Mouse (Mus musculus): ENCODE results near the gene Pglyrp1. TPM values are rescaled to one million over a fixed set of nuclear protein-coding genes. Genes with fewer than 3 reads are reported as not detected.

Pglyrp1 gene
- polyA plus RNA-seq, 1 experiment, result 0.11 TPM

DNA sequence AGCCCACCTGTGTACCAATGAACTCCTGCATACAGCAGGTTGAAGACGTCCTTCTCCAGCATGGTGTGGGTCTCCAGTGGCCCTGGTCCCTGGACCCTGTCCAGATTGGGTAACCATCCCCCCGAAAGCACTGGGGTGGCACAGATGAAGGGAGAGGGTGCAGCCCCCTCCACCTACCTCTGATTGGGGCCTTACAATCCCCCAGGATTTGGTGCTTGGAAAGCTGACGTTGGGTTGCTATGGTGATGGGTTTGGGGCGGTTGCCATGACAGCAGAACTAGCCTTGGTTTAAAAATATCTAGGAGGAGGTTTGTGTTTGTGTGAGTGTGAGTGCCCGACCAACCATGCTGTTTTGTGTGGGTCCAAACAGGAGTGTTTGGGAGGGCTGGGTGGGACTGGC is 51.7 kb downstream of the Pglyrp1 start:
- no peaks in the 10 kb centered on the region for H3K36me3 ChIP-seq (ENCODE audit: control insufficient read depth)
- H3K4me3 ChIP-seq (replicated peaks), result no peak overlapping the region
- TF ChIP-seq TAL1 (IDR thresholded peaks at IDR 0.05; ENCODE audit: low read length) (no peak), GATA1 (IDR thresholded peaks at IDR 0.05; ENCODE audit: low read length) (no peak)
- peaks cover 6% of the 10 kb centered on the region for H3K4me1 ChIP-seq (ENCODE audit: control insufficient read depth)
- peaks cover 3% of the 10 kb centered on the region; the same call in 1 of the 2 replicates for H3K9me3 ChIP-seq (ENCODE audit: control insufficient read depth, low read length)
- peaks cover 57% of the 10 kb centered on the region for H3K27me3 ChIP-seq (ENCODE audit: control insufficient read depth)

DNA sequence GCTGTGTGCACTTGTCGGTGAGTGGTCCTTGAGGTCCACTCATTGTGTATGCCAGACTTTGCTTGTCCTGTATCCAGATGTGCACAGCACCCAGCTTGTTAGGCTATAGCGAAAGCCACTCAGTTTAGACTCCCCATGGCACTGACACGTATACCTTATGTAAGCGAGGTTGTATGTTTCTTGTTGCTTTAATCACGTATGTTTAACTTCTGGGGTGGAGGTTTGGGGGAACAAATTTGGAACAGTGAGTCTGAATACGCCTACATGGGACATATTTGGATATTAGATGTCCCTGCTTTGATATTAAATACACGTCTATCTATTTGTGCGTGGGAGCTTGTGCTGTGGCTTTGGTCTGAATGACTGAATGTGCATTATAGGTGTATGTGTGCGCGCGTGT is 52.1 kb downstream of the Pglyrp1 start:
- no peak for TF ChIP-seq TAL1 (IDR thresholded peaks at IDR 0.05; ENCODE audit: low read length)
- TF ChIP-seq GATA1 (IDR thresholded peaks at IDR 0.05; ENCODE audit: low read length), result no peak
- Histone ChIP-seq H3K9me3 (ENCODE audit: control insufficient read depth, low read length) (peaks cover 3% of the 10 kb centered on the region; the same call in 1 of the 2 replicates), H3K36me3 (ENCODE audit: control insufficient read depth) (no peaks in the 10 kb centered on the region), H3K4me1 (ENCODE audit: control insufficient read depth) (peaks cover 6% of the 10 kb centered on the region), H3K27me3 (ENCODE audit: control insufficient read depth) (peaks cover 61% of the 10 kb centered on the region), H3K4me3 (replicated peaks) (no peak overlapping the region)

DNA sequence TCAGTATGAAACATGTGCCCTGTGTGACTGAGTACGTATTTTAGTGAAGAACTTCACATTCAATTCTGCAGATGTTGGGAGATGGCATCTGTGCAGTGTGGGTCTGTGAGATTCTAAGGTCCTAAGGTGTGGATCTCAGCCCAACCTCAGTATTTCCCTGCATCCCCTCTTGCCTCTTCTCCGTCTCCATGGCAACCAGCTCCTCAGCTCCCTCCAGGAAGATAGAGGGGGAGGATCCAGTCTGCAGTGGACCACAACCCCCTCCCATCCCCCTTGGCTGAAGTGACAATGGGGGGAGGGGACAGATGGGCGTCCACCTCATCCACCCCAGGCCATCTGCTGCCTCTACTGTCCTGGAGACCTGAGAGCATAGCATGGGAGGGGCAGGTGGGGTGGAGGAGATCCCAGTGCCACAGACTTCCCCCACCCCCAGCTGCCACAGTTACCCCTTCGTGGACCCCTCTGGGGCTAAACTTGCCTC is 52.6 kb downstream of the Pglyrp1 start:
- no peak for TF ChIP-seq TAL1 (IDR thresholded peaks at IDR 0.05; ENCODE audit: low read length)
- TF ChIP-seq GATA1 (IDR thresholded peaks at IDR 0.05; ENCODE audit: low read length), result no peak
- Histone ChIP-seq H3K9me3 (ENCODE audit: control insufficient read depth, low read length) (peaks cover 3% of the 10 kb centered on the region; the same call in 1 of the 2 replicates), H3K4me1 (ENCODE audit: control insufficient read depth) (peaks cover 6% of the 10 kb centered on the region), H3K4me3 (replicated peaks) (no peak overlapping the region), H3K27me3 (ENCODE audit: control insufficient read depth) (peaks cover 64% of the 10 kb centered on the region), H3K36me3 (ENCODE audit: control insufficient read depth) (no peaks in the 10 kb centered on the region)

GRCm38 (mm10) chr7:18924321-18924720 is 53.2 kb downstream of the Pglyrp1 start:
- Histone ChIP-seq H3K4me1 (ENCODE audit: control insufficient read depth) (peaks cover 6% of the 10 kb centered on the region), H3K4me3 (replicated peaks) (no peak overlapping the region), H3K9me3 (ENCODE audit: control insufficient read depth, low read length) (peaks cover 3% of the 10 kb centered on the region; the same call in 1 of the 2 replicates), H3K36me3 (ENCODE audit: control insufficient read depth) (no peaks in the 10 kb centered on the region), H3K27me3 (ENCODE audit: control insufficient read depth) (peaks cover 64% of the 10 kb centered on the region)
- no peak for TF ChIP-seq GATA1 (IDR thresholded peaks at IDR 0.05; ENCODE audit: low read length)

DNA sequence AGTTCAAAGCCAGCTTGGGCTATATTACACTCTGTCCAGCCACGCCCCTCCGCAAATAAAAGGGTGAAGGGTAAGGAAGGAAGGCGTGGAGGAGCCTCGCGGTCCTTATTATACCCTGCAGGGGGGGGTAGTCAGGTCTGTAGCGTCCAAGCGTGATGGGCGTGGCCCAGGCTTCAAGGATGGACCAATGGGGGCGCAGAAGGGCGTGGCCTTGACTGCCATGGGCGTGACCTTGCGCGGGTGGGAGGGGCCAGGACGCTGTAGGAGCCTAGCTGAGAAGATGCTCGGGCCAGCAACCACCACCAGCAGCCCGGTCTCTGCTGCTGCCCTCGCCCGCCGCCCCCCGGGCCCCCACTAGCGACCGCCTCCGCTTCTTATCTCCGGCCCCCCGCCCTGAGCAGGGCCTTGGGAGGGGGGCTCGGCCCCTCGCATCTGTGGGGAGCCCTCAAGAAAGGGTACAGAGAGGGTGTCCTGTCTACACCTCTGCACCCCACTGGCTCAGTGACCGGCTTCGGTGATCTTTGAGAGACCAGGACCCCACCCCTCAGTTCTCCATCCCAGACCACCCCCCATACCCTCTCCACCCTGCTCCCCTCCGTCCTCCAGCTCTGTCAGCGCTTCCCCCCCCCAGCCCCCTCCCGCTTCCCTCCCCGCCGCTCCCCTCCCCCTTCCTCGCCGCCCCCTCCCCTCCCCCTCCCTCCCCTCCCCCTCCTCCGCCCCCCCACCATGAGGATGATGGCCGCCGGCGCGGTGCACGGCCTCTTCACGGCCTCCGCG is 54.2 kb downstream of the Pglyrp1 start, which contains the start of gene Nova2:
TSS of gene Nova2 (plus strand) at position 727 of the 777 bp plus-strand sequence.
- H3K4me3 ChIP-seq (replicated peaks), result no peak within 1 kb of the TSS
- peaks cover 64% of the 10 kb centered on the region for H3K27me3 ChIP-seq (ENCODE audit: control insufficient read depth)
- TF ChIP-seq TAL1 (IDR thresholded peaks at IDR 0.05; ENCODE audit: low read length), result no peak
- no peak for TF ChIP-seq GATA1 (IDR thresholded peaks at IDR 0.05; ENCODE audit: low read length)
- H3K4me1 ChIP-seq (ENCODE audit: control insufficient read depth), result peaks cover 6% of the 10 kb centered on the region
- H3K36me3 ChIP-seq (ENCODE audit: control insufficient read depth), result no peaks in the 10 kb centered on the region
- peaks cover 3% of the 10 kb centered on the region; the same call in 1 of the 2 replicates for H3K9me3 ChIP-seq (ENCODE audit: control insufficient read depth, low read length)

GRCm38 (mm10) chr7:18926041-18926790 is 55.1 kb downstream of the Pglyrp1 start:
- H3K4me3 ChIP-seq (replicated peaks), result no peak overlapping the region
- peaks cover 60% of the 10 kb centered on the region for H3K27me3 ChIP-seq (ENCODE audit: control insufficient read depth)

GRCm38 (mm10) chr7:18926911-18927310 is 55.8 kb downstream of the Pglyrp1 start:
- Histone ChIP-seq H3K4me3 (replicated peaks) (no peak overlapping the region), H3K27me3 (ENCODE audit: control insufficient read depth) (peaks cover 59% of the 10 kb centered on the region), H3K36me3 (ENCODE audit: control insufficient read depth) (no peaks in the 10 kb centered on the region), H3K4me1 (ENCODE audit: control insufficient read depth) (peaks cover 6% of the 10 kb centered on the region), H3K9me3 (ENCODE audit: control insufficient read depth, low read length) (peaks cover 3% of the 10 kb centered on the region; the same call in 1 of the 2 replicates)
- TF ChIP-seq TAL1 (IDR thresholded peaks at IDR 0.05; ENCODE audit: low read length) (no peak), GATA1 (IDR thresholded peaks at IDR 0.05; ENCODE audit: low read length) (no peak)

More at GRCm38 (mm10) chr7:18926041-18926790, 55.1 kb downstream of the Pglyrp1 start:
- Histone ChIP-seq H3K4me1 (ENCODE audit: control insufficient read depth) (peaks cover 6% of the 10 kb centered on the region), H3K36me3 (ENCODE audit: control insufficient read depth) (no peaks in the 10 kb centered on the region), H3K9me3 (ENCODE audit: control insufficient read depth, low read length) (peaks cover 3% of the 10 kb centered on the region; the same call in 1 of the 2 replicates)
- TF ChIP-seq GATA1 (IDR thresholded peaks at IDR 0.05; ENCODE audit: low read length) (no peak), TAL1 (IDR thresholded peaks at IDR 0.05; ENCODE audit: low read length) (no peak)

DNA sequence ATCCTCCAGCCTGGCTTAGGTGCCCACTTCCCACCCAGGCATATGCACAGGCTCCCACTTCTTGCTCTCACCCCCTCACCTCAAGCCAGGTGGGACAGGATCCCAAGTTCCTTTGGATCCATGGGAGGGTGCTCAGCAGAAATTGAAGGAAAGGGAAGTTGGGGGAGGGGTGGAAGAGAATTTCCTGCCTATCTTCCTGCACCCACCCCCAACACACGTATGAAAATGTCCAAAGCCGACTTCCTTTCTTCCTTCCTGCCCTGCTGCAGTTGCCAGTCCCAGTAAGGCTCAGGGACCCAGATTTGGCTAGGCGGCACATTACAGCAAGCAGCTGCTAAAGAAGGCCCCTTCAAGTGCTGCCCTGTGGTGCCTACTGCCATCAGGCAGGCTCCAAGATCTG is 56.6 kb downstream of the Pglyrp1 start:
- Histone ChIP-seq H3K4me1 (ENCODE audit: control insufficient read depth) (peaks cover 6% of the 10 kb centered on the region), H3K36me3 (ENCODE audit: control insufficient read depth) (no peaks in the 10 kb centered on the region), H3K9me3 (ENCODE audit: control insufficient read depth, low read length) (peaks cover 3% of the 10 kb centered on the region; the same call in 1 of the 2 replicates), H3K27me3 (ENCODE audit: control insufficient read depth) (peaks cover 59% of the 10 kb centered on the region), H3K4me3 (replicated peaks) (no peak overlapping the region)
- TF ChIP-seq TAL1 (IDR thresholded peaks at IDR 0.05; ENCODE audit: low read length) (no peak), GATA1 (IDR thresholded peaks at IDR 0.05; ENCODE audit: low read length) (no peak)

Other genes starting within 250 kb of the Pglyrp1 start
- gene Psg21, start 214.6 kb upstream of the Pglyrp1 start, polyA plus RNA-seq (2012), result not detected in 2 replicates
- not detected in 2 replicates for gene Psg20, start 185.1 kb upstream of the Pglyrp1 start, polyA plus RNA-seq (2012)
- not detected in 2 replicates for gene Psg22, start 153.2 kb upstream of the Pglyrp1 start, polyA plus RNA-seq (2012)
- not detected in 2 replicates for gene Psg19, start 72.8 kb upstream of the Pglyrp1 start, polyA plus RNA-seq (2012)
- 0.02 TPM in 1 of 2 replicates, not detected in the other for gene Psg17, start 49.7 kb upstream of the Pglyrp1 start, polyA plus RNA-seq (2012)
- not detected in 2 replicates for gene Mill2, start 31.4 kb upstream of the Pglyrp1 start, polyA plus RNA-seq (2012)
- gene Ccdc61, start 39.1 kb downstream of the Pglyrp1 start, polyA plus RNA-seq (2012), result 3.1 and 4.5 TPM in 2 replicates
- not detected in 2 replicates for gene Nova2, start 54.6 kb downstream of the Pglyrp1 start, polyA plus RNA-seq (2012)
- gene Nanos2, start 116.1 kb downstream of the Pglyrp1 start, polyA plus RNA-seq (2012), result not detected in 2 replicates
- 0.02 TPM in 1 of 2 replicates, not detected in the other for gene Mypop, start 119.9 kb downstream of the Pglyrp1 start, polyA plus RNA-seq (2012)
- 5.0 and 5.5 TPM in 2 replicates for gene Irf2bp1, start 132.7 kb downstream of the Pglyrp1 start, polyA plus RNA-seq (2012)
- 0.05 and 0.07 TPM in 2 replicates for gene Foxa3, start 152.2 kb downstream of the Pglyrp1 start, polyA plus RNA-seq (2012)
- 21.6 and 22.6 TPM in 2 replicates for gene Sympk, start 153.0 kb downstream of the Pglyrp1 start, polyA plus RNA-seq (2012)
- 0.06 TPM in 1 of 2 replicates, not detected in the other for gene Rsph6a, start 183.4 kb downstream of the Pglyrp1 start, polyA plus RNA-seq (2012)
- 8.5 and 10.2 TPM in 2 replicates for gene Dmwd, start 204.9 kb downstream of the Pglyrp1 start, polyA plus RNA-seq (2012)
- 6.0 TPM in 2 replicates for gene Dmpk, start 212.5 kb downstream of the Pglyrp1 start, polyA plus RNA-seq (2012)
- gene Six5, start 223.3 kb downstream of the Pglyrp1 start, polyA plus RNA-seq (2012), result 0.23 and 0.34 TPM in 2 replicates
- 0.05 TPM in 1 of 2 replicates, not detected in the other for gene Gm4969, start 247.0 kb downstream of the Pglyrp1 start, polyA plus RNA-seq (2012)
- 1.9 TPM in 2 replicates for gene Fbxo46, start 248.5 kb downstream of the Pglyrp1 start, polyA plus RNA-seq (2012)